Mouse (Mus musculus): ENCODE measurements around the gene Aasdh.
"Not testable (repeated sequence)": the region's sequence is repeated elsewhere in the genome, so short reads cannot be mapped to it uniquely, and the experiment has no call there.

Aasdh gene

DNA sequence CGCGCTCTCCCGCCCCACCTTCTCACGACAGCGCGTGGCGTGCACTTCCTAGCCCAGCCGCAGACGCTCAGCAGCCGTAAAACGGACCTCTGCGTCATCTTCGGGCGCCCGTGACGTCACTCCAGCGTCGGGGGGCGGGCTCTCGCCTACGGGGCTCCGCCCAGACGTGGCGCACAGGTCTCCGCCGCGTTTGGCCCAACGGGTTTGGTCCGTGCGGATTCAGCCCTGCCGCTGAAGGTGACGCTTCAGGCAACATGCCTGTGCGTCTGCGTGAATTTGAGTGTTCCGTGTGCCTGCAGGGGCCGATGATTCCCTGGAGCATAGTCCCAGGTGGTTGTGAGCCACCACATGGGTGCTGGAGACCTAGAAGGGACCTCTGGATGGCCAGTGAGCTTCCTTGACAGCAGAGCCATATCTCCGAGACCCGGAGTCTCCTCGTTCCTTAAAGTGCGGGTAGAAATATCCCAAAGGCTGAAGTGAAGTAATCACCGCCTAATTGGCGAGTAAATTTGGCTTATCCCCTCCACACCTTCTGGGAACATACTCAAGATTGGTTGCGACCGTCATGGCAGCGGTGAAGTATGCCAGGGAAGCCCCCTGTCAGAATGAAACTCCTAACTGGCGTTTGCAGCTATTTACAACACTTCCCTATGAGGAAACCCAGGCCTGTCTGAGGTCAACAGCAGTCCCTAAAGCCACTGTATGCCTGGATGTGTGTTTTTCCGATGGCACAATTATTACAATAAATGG lies at the start of gene Aasdh:
Gene Aasdh, minus strand, starts transcription at position 110 of the 750 bp plus-strand sequence.
- peak; percentile 96 for DNase-seq

DNA sequence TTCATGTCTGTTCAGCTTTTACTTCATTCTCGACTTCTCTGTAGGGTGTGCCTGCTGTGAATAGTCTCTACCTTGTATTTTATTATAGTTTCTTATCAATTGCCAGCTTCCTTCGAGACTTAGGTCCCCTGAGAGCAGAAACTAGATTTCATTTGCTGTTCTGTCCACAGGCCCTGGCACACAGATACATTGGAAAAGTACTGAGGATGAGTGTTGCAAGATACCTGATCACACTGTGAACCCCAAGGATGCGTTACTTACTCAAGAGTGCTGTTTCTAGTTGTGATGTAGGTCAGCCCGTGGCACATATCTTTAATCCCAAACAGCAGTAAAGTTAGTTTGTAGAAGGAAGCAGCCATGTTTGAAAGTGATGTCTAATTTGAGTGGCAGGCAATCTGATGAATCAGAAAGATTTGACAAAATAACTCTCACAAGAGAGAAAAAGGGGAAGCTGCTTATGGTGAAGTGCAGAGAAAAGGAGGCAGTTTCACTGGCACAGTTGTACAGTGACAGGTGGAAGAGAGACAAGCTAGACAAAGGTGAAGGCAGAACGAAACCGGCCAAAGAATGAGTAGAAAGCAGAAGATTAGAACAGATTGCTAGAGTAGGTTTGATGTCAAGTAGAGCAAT lies 49.1 kb upstream of the Aasdh start:
- DNase-seq, result no peak

GRCm38 (mm10) chr5:76953794-76954193 lies 48.5 kb upstream of the Aasdh start:
- DNase-seq, result no peak

DNA sequence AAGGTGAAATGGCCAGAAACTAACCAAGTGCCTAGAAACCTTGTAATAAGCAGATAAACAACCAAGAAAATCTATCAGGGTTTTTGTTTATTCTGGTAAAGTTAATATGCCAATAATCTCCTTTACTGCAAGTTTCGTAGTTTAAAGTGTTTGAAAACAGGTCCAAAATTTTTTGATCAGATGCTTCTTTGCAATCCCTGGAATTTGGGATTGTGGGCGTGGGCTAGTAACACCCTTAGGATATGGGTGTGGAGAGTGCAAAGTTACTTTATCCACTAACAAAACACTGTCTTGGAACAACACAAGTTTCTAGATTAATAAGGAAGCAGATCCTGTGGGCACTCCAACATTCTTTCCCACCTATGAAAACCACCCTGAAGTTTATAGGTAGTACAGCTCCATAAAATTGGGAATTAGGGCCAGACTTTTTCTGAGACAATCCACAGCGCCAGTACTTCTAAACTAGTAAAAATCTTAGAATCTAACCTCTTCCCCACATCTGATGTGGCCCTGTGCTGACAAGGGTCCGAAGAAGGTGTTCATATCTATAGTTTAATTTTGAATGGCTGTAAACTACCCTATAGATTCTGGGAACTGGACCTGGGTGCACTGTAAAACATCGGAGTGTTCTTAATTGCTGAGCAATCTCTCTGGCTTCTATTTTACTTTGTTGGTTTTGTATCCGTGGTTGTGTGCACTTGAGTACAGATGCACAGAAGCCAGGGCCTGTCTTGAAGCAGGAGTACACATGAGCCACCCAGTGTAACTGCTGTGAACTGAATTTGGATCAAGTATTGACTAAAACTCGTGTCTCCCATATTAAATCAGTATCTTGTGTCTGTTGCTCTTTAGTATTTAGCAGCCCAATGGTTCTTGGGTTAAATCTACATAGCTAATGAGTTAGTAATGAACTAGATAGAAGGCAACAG lies 47.1 kb upstream of the Aasdh start:
- DNase-seq, result no peak

DNA sequence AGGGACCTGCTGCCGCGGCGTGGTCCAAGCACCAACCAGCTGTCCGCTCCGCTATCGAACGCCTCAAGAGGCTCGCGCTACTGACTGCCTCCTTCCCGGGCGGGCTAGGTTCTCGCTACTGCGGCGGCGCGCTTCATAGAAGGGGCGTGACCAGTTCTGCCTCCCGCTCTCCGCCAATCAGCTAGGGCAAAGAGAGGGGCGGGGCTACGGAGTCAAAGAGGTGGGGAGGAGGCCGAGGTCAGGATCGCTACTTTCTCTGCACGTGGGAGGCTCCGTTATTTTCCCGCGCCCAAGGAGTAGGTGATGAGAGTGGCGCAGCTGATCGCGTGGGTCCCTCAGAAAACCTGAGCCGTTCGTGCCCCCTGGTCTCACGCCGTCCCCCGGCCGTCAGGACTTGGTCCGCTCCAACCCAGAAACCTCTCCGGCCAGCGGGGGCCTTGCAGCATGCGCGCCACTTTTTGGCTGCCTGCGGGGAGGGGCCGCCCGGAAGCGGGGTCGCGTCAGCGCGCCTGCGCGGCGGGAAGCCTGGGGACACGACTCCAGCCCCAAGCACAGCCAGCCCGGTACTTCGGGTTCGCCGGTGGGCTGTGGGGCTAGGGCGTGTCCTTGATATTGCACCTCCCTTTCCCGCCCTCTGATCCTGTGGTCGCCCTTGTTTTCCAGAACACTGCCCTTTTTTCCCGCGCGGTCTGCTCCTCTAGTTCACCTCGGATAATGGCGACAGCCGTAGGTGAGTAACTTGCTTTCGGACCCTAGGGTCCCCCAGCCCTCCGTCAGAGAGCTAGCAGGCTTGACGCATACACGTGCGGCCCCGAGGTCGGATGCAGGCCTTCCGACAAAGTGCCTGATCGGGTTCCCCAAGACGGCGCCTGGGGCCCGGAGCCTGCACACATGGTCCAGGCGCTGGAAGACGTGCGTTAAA lies 46.1 kb upstream of the Aasdh start, which contains the start of the genes Paics and Ppat:
Gene Paics, plus strand, starts transcription at position 202 of the 922 bp plus-strand sequence.
Gene Ppat, minus strand, starts transcription at position 473 of the 922 bp plus-strand sequence.
- DNase-seq, result peak; percentile 98

- DNase-seq, result no peak
These were observed 45.2 kb upstream of the Aasdh start for GRCm38 (mm10) chr5:76950343-76951105.

GRCm38 (mm10) chr5:76947758-76948157 lies 42.4 kb upstream of the Aasdh start:
- DNase-seq, result no peak

- DNase-seq, result no peak
These were observed 41.8 kb upstream of the Aasdh start for GRCm38 (mm10) chr5:76947142-76947541.

DNA sequence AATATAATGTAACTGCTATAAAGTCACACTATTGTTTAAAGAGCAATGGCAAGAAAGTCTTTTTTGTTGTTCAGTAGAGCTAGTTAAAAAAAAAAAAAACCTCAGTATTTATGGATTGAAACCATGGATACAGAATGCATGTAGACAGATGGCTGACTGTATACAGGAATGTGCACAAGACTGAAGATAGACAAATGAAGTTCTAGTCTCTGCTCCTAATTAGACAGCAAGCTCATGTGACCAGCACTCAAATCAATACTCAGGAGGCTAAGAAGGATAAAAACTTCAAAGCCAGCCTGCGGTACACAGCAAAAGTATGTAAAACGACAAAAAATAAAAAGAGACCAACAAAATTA lies 40.3 kb upstream of the Aasdh start:
- DNase-seq, result no peak

DNA sequence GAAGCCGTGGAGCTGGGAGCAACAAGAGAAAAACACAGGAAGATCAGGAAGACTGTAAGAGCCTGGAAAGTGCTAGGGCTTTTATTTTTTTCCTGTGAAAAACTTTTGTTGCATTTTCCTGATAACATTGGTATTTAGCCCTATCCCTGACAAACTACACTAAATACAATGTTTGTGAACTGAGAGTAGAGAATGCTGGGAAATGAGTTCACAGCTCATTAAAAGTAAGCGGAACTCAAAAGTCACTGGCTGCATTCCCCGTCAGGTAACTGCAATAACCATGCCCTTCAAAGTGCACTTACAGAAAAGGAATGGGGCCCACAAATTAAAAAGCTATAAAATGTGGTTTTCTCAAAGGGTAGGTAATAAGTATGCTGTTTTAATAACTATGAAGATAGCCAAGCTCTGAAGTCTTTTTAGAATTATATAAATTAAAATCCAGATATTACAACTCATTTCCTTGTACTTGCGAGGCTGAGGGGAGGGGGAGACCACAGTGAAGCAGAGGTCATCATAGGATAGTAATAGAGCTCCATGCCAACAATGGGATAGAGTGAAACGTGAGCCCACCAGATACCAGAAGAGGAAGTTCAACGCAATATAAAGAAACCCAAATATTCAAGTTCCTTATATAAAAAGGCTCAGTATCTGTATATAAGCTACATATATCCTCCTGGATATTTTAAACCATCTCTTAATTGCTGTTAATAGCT lies 39.8 kb upstream of the Aasdh start:
- no peak for DNase-seq

GRCm38 (mm10) chr5:76942505-76942904 lies 37.2 kb upstream of the Aasdh start:
- no peak for DNase-seq

DNA sequence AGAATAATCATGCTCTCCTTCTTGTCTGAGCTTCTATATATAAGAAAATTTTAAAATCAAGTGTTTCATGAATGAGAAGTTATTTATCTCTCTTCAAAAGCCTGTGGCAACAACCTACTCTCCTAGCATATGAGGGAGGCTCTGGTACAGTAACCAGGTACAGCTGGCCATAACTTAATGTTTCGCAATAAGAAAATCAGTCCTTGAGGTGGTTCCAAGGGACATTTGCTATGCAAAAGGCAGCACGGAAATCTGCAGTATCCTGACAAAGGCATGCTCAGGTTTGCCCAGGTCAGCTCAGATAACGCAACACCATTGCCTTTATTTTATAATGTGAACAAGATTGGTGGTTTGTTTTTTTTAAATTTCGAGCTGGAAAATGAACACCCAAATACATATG lies 36.7 kb upstream of the Aasdh start:
- DNase-seq, result no peak

DNA sequence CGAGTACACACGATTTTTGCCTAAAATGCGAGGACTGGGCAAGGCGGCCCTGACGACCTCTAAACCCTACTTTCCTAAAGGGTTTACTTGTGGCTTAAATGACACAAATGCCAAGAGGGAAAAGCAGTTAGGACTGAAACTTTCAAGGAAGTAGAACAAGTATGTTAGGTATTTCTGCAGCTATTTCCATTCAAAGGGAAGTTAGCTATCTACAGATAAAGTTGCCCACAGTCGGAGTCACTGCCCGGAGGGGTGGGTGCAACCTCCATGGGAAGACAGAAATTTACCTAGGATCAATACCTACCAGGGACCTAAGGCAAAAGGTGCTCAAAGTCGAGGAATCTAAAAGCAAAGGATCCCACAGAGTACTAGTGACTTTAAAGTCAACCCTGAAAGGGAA lies 34.4 kb upstream of the Aasdh start:
- DNase-seq, result no peak

GRCm38 (mm10) chr5:76929180-76929877 lies 24.0 kb upstream of the Aasdh start:
- DNase-seq, result no peak

DNA sequence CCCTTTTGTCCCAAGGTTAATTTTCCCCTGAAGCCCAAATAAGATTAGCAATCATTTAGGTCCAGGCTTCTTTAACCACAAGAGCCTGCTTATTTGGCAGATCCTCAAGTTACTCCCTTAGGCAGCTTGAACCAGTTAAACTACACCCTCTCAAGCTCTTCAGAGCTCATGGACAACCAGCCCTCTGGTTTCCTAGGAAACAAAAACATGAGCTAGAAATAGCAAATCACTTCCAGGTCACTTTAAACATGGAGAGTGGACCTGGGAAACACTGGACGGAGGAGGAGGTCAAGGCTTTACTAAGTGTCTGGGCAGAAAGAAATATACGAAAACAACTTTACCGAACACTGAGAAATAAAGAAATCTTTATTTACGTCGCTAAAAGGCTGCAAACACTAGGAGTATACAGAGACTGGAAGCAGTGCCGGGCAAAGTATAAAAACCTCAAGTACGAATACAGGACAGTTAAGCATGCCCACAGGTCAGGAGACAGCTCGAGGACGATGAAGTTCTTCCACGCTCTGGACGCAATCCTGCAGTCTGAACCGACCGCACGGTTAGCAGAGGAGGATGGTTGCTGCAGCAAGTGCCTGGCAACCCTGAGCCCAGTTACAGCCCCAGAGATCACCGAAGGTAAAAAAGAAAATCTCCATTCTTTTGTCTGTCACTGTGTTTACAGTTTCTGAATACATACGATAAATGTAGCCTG lies 23.0 kb upstream of the Aasdh start:
- DNase-seq, result no peak

- no peak for DNase-seq
These were observed 19.0 kb upstream of the Aasdh start for GRCm38 (mm10) chr5:76924296-76924695.

DNA sequence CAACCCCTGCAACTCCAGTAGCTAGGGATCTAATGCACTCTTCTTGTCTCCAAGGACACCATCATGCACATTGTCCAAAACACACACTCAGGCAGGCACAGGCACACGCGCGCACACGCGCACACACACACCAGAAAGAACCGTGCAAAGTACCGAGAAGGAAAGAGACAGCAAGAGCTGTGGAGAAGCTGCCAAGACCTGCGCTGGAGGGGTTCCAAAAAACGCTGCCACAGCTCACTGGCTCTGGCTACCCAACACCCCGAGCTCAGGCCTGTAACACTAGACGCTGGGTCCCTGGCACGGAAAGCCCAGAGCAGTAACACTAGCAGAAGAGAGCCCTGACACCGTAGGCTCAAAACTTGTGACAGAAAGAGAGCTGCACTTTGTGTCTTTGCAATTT lies 18.1 kb upstream of the Aasdh start:
- peak; percentile 67 for DNase-seq

DNA sequence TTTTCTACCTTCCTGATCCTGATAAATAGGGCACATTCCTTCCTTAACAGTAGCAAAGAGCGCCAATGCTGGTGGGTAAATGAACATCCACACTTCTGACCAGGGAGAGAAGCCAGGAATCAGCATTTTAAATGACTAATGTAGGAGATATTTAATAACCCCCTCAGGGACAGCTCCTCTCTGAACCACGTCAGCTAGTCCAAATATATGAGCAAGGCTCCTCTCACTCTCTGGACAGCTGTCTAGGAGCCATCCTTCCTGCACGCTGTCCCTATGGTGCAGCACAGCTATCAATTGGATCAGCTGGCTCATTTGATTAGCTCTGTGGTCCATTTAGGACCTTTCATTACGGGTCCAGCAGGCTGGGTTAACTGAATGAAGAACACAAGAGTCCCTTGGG lies 17.5 kb upstream of the Aasdh start:
- no peak for DNase-seq

GRCm38 (mm10) chr5:76912522-76912921 lies 7.2 kb upstream of the Aasdh start:
- DNase-seq, result not testable (repeated sequence)

DNA sequence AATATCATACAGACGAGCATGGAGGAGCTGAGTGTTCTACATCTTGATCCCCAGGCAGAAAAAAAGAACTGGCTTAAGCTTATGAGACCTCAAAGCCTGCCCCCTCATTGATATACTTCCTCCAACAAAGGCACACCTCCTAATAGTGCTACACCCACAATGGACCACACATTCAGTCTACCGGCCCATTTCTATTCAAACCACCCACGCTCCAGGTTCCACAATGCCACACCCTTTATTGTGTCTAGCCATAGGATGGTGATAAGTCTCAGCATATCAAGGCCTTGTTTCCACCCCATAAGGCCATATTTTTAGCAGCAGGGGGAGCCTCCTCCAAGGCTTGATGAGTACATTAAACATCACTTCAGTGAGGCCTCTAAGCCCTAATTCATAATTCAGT lies 5.5 kb upstream of the Aasdh start:
- no peak for DNase-seq
